Mouse (Mus musculus) erythroblast, embryonic 14.5 days (primary cell): ENCODE measurements around the gene Sec63.

Experiments
- GATA1 ChIP-seq: IDR thresholded peaks from 2 replicates; pipeline ENCODE4 v1.6.1; 2012; ENCODE audit warnings: low read length, inconsistent platforms, mixed read lengths
- TAL1 ChIP-seq: IDR thresholded peaks from 3 replicates; pipeline ENCODE4 v1.6.1; 2012; ENCODE audit warnings: low read length, inconsistent platforms, mixed read lengths

- TF ChIP-seq TAL1, result no peak
- TF ChIP-seq GATA1, result no peak
Measured at GRCm38 (mm10) chr10:42763246-42763645, 1.9 kb downstream of the Sec63 start.
